Mouse (Mus musculus) lung, adult 2 months (tissue): ENCODE data around the gene Slc29a4.

Source experiments
- CTCF ChIP-seq: fragments of 200-500 bp; IDR thresholded peaks from 2 replicates; pipeline ENCODE4 v1.5.1; 2011; ENCODE audit warnings: mild to moderate bottlenecking, low read length, control low read depth; ENCODE audit not compliant: insufficient read depth
- POLR2A ChIP-seq: fragments of 200-500 bp; IDR thresholded peaks from 2 replicates; pipeline ENCODE4 v1.6.1; 2011; ENCODE audit warnings: low read depth, mild to moderate bottlenecking, control low read depth, low read length, borderline replicate concordance; ENCODE audit errors: extremely low read depth

GRCm38 (mm10) chr5:142650794-142651497 is 41.4 kb upstream of the Slc29a4 start:
- TF ChIP-seq POLR2A: no peak
- no peak for TF ChIP-seq CTCF
